In the genomic region with DNA sequence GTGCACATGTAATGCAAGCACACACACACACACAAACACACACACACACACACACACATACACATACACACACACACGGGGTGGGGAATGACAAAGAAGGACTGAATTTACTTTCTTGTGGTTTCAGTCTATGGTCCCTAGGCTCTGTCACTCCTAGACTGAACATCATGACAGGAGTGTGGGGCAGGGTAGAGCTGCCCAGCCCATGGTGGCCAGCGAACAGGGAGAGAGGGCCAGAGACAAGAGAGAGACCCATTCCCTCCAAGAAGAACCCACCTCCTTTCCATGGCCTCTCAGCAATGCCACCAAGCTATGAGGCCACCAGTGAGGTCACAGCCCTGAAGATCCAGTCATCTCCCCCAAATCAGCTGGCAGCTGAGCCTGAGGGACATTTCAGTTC, we compare ENCODE assay signal across 8 mouse cellular contexts.
A peak's percentile ranks its signal among the peaks of the same experiment; 100 is the strongest.
DNase-seq lines count a peak whose midpoint lies in the region; ATAC-seq and TF ChIP-seq lines count a peak whose summit lies in the region.

No protein-coding gene starts in this region.

- H3K27ac ChIP-seq in forebrain, embryonic 12.5 days, result peak overlapping the region; percentile 61; the same call in 1 of the 2 replicates
- no peak overlapping the region; the same call in 1 of the 2 replicates for H3K27ac ChIP-seq in forebrain, embryonic 11.5 days (ENCODE audit: low read depth, low read length)
- 0 out of 2 replicates have a peak overlapping the region, but pooled peaks have one; percentile 32 for H3K27ac ChIP-seq in lung, postnatal 0 days (ENCODE audit: low read length)
- peak overlapping the region; percentile 43; the same call in 1 of the 2 replicates for H3K27ac ChIP-seq in liver, embryonic 13.5 days
- peak overlapping the region; percentile 74 for H3K27ac ChIP-seq in stomach, embryonic 14.5 days (ENCODE audit: low read length)

- H3K4me3 ChIP-seq in forebrain, embryonic 12.5 days (replicated peaks), result no peak overlapping the region
- no peak overlapping the region for H3K4me3 ChIP-seq in forebrain, embryonic 11.5 days (ENCODE audit: low read depth, low read length)
- H3K4me3 ChIP-seq in lung, postnatal 0 days (ENCODE audit: low read depth, low read length), result no peak overlapping the region
- no peak overlapping the region for H3K4me3 ChIP-seq in liver, embryonic 13.5 days (replicated peaks)
- no peak overlapping the region for H3K4me3 ChIP-seq in stomach, embryonic 14.5 days (ENCODE audit: low read depth, low read length)

- H3K36me3 ChIP-seq in forebrain, embryonic 12.5 days (replicated peaks), result no peaks in the 10 kb centered on the region
- no peaks in the 10 kb centered on the region for H3K36me3 ChIP-seq in forebrain, embryonic 11.5 days (ENCODE audit: control insufficient read depth, insufficient read depth, low read length)
- H3K36me3 ChIP-seq in lung, postnatal 0 days (ENCODE audit: insufficient read depth, low read length), result no peaks in the 10 kb centered on the region
- no peaks in the 10 kb centered on the region for H3K36me3 ChIP-seq in liver, embryonic 13.5 days
- H3K36me3 ChIP-seq in stomach, embryonic 14.5 days (ENCODE audit: control insufficient read depth, insufficient read depth, low read length), result no peaks in the 10 kb centered on the region

- WGBS in forebrain, embryonic 12.5 days, result 84% methylated on average over 2 of the region's 2 CpGs
- WGBS in forebrain, embryonic 11.5 days, result 69% methylated on average over 2 of the region's 2 CpGs
- WGBS in lung, postnatal 0 days, result 61% methylated on average over 2 of the region's 2 CpGs
- 32% methylated on average over 2 of the region's 2 CpGs for WGBS in liver, embryonic 13.5 days (ENCODE audit: insufficient replicate concordance)
- WGBS in stomach, embryonic 14.5 days, result 62% methylated on average over 2 of the region's 2 CpGs

- ATAC-seq in forebrain, embryonic 12.5 days (ENCODE audit: low FRiP score), result no peak
- no peak for ATAC-seq in forebrain, embryonic 11.5 days (replicated peaks; ENCODE audit: low FRiP score)
- ATAC-seq in lung, postnatal 0 days, result no peak
- ATAC-seq in liver, embryonic 13.5 days (ENCODE audit: low read depth), result no peak
- no peak for ATAC-seq in stomach, embryonic 14.5 days (ENCODE audit: insufficient number of reproducible peaks, insufficient read depth, low FRiP score, low read depth)

- no peak for TF ChIP-seq CTCF in lung, postnatal 0 days (IDR thresholded peaks at IDR 0.05)

- H3K27me3 ChIP-seq in forebrain, embryonic 12.5 days, result peaks cover 43% of the 10 kb centered on the region
- H3K27me3 ChIP-seq in forebrain, embryonic 11.5 days (ENCODE audit: control insufficient read depth, insufficient read depth, low read length), result no peaks in the 10 kb centered on the region
- no peaks in the 10 kb centered on the region for H3K27me3 ChIP-seq in lung, postnatal 0 days (replicated peaks; ENCODE audit: insufficient read depth, low read length)
- H3K27me3 ChIP-seq in liver, embryonic 13.5 days, result peaks cover 11% of the 10 kb centered on the region
- no peaks in the 10 kb centered on the region for H3K27me3 ChIP-seq in stomach, embryonic 14.5 days (ENCODE audit: control insufficient read depth, insufficient read depth, low read length)

- H3K4me2 ChIP-seq in forebrain, embryonic 12.5 days, result no peak overlapping the region
- H3K4me2 ChIP-seq in forebrain, embryonic 11.5 days (ENCODE audit: low read depth, low read length, severe bottlenecking), result no peak overlapping the region
- no peak overlapping the region for H3K4me2 ChIP-seq in lung, postnatal 0 days (replicated peaks; ENCODE audit: low read depth, low read length)
- H3K4me2 ChIP-seq in liver, embryonic 13.5 days, result peak overlapping the region; percentile 65; the same call in 1 of the 2 replicates
- H3K4me2 ChIP-seq in stomach, embryonic 14.5 days (replicated peaks; ENCODE audit: low read depth, low read length), result peak overlapping the region; percentile 2; the same call in 1 of the 2 replicates

- no peaks in the 10 kb centered on the region for H3K9me3 ChIP-seq in forebrain, embryonic 12.5 days
- H3K9me3 ChIP-seq in forebrain, embryonic 11.5 days (ENCODE audit: control insufficient read depth, low read length), result no peaks in the 10 kb centered on the region
- no peaks in the 10 kb centered on the region for H3K9me3 ChIP-seq in lung, postnatal 0 days (ENCODE audit: low read length)
- H3K9me3 ChIP-seq in liver, embryonic 13.5 days (replicated peaks), result no peaks in the 10 kb centered on the region
- H3K9me3 ChIP-seq in stomach, embryonic 14.5 days (ENCODE audit: control insufficient read depth, low read depth, low read length), result no peaks in the 10 kb centered on the region

- peaks cover 29% of the 10 kb centered on the region for H3K4me1 ChIP-seq in forebrain, embryonic 12.5 days
- H3K4me1 ChIP-seq in forebrain, embryonic 11.5 days (replicated peaks; ENCODE audit: control insufficient read depth, insufficient read depth, low read length), result peaks cover 7% of the 10 kb centered on the region
- peaks cover 7% of the 10 kb centered on the region; the same call in 1 of the 2 replicates for H3K4me1 ChIP-seq in lung, postnatal 0 days (ENCODE audit: insufficient read depth, low read depth, low read length)
- H3K4me1 ChIP-seq in liver, embryonic 13.5 days (replicated peaks), result peaks cover 37% of the 10 kb centered on the region
- H3K4me1 ChIP-seq in stomach, embryonic 14.5 days (ENCODE audit: control insufficient read depth, insufficient read depth, low read length), result peaks cover 33% of the 10 kb centered on the region

- no peak for DNase-seq in forebrain, embryonic 11.5 days (ENCODE audit: low spot score)
- no peak for DNase-seq in lung, postnatal 0 days (ENCODE audit: low spot score)
- DNase-seq in lung, postnatal 4 days, result no peak
- no peak for DNase-seq in liver, embryonic 13.5 days
- DNase-seq in ovary, postnatal 36 days (ENCODE audit: low spot score), result no peak
- DNase-seq in natural killer cell, adult 2 months (ENCODE audit: low spot score in 2 of 2), result no peak

- no peak for TF ChIP-seq EP300 in lung, postnatal 0 days (IDR thresholded peaks at IDR 0.05)

- H3K9ac ChIP-seq in forebrain, embryonic 12.5 days, result no peak overlapping the region
- no peak overlapping the region for H3K9ac ChIP-seq in forebrain, embryonic 11.5 days (ENCODE audit: low read length)
- no peak overlapping the region for H3K9ac ChIP-seq in lung, postnatal 0 days (replicated peaks; ENCODE audit: low read depth)
- no peak overlapping the region for H3K9ac ChIP-seq in liver, embryonic 13.5 days
- H3K9ac ChIP-seq in stomach, embryonic 14.5 days (replicated peaks; ENCODE audit: low read depth, low read length), result no peak overlapping the region

Comparison
In these comparisons a context has a peak if more than half of its experiments do, and no peak if none do; other contexts are left out.
1. H3K4me2 ChIP-seq: peak in liver, embryonic 13.5 days (single experiment) and stomach, embryonic 14.5 days (single experiment); none in forebrain, embryonic 12.5 days (single experiment), forebrain, embryonic 11.5 days (single experiment) and lung, postnatal 0 days (single experiment).